Mouse (Mus musculus): ENCODE results near the gene Fndc3b.
"Not testable (repeated sequence)": the region's sequence is repeated elsewhere in the genome, so short reads cannot be mapped to it uniquely, and the experiment has no call there.

The Fndc3b gene

DNA sequence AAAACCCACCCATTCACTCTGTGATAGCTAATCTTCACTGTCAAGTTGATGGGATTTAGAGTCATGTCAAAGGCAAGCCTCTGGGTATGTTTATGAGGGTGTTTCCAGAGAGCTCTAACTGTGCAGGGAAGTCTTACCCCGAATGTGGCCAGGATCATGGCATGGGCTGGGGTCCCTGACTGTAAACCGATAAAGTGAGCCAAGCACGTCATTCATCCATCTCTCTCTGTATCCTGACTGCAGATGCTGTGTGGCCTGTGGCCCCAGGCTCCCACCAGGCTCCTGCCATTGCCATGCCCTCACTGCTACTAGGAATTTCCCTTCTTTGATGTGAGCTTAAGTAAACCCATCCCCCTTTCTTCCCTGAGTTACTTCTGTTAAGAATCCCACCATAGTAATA is 297.5 kb downstream of the Fndc3b start:
- DNase-seq (ENCODE audit: low spot score), result no peak

DNA sequence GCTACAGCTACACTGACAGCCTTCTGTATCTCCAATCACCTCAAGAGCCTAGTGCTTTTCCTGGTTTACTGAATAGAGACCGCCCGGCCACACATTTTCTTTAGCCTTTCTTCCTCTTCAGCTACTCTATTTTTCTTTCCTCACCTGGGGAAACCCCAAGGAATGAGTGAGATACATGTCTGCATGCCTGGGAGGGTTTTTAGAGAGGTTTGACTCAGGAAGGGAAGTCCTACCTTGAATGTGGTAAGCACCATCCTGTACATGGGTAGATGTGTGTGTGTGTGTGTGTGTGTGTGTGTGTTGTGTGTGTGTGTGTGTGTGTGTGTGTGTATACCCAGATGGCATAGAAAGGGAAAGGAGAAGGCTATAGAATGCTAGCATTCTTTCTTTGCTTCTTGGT is 299.8 kb downstream of the Fndc3b start:
- no peak for DNase-seq (ENCODE audit: low spot score)

DNA sequence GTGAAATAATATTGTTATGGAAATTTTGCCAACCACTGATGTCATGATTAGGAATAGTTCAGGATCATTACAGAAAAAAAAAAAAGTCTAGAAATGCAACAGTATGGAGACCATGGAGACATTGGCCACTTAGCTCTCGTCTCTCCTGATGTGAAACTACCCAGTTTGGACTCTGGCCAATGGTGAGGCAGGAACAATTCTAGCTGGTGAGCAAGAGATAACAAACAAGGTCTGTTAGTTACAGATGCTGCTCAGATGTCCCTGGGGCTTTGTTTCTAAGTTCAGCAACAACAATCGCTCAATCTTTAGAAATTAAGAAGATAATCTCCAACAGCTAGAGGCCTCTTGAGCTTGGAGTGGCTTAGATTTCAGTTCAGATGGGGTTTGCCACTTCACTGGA is 302.5 kb downstream of the Fndc3b start:
- no peak for DNase-seq (ENCODE audit: low spot score)

DNA sequence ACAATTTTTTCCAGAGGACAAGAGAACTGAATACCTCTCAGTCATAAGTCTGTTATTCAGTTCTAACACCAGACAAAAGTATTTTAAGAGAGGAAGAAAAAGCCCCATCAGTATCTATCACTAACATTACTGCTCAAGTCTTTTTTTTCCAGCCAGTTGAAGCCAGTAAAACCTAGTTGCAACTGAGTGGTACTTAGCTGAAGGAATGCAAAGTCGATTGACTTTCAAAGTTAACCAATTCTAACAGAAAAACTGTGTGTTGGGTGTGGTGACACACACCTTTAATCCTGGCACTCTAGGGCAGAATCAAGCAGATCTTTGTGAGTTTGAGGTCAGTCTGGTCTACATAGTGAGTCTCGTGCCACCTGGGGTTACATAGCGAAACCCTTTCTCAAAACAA is 304.7 kb downstream of the Fndc3b start:
- DNase-seq (ENCODE audit: low spot score), result no peak

DNA sequence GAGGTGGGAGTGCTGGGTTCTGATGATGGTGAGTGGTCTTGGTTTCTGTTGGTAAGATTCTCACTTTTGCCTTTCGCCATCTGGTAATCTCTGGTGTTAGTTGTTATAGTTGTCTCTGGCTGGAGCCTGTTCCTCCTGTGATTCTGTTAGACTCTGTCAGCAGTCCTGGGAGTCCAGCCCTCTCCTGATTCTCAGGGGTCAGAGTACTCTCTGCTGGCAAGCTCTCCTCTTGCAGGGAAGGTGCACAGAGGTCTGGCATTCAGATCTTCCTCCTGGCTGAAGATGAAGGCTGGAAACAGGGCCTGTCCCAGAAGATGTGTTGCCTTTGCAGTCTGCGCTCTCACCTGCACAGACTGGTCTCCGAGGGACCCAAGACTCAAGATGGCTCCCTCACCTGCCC is 310.1 kb downstream of the Fndc3b start:
- not testable (repeated sequence) for DNase-seq (ENCODE audit: low spot score)

DNA sequence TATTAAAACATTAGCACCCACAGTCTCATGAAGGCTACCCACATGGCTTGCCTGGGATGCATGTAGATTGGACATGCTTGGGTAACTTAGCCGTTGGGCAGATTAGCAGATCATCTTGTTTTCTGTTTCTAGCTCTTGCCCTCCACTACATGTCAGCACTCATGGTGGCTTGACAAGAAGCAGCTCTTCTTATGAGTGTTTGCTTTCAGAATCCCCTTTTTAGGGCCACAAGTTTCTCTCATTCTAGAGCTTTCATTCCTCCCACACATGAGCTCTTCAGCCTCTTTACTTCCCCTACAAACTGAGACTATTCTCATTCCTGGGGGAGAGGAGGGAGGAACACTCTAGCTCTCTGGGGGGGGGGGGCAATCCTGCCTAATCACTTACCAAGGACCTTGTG is 321.2 kb downstream of the Fndc3b start:
- DNase-seq (ENCODE audit: low spot score), result no peak

DNA sequence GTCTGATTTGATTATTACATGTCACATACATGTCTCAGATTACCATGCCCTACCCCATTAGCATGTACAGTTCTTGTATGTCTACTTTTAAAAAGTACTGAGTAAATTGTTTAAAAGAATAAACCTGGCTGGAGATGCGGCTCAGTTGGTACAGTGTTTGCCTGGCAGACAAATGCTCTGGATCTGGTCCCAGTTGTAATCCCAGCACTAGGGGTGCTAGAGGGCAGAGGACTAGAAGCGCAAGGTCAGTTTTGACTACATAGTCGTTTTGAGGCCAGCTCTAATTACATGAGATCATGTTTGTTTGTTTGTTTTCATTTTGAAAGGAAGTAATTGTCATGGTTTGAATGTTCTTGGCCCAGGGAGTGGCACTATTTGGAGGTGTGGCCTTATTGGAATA is 326.3 kb downstream of the Fndc3b start:
- DNase-seq (ENCODE audit: low spot score), result no peak

DNA sequence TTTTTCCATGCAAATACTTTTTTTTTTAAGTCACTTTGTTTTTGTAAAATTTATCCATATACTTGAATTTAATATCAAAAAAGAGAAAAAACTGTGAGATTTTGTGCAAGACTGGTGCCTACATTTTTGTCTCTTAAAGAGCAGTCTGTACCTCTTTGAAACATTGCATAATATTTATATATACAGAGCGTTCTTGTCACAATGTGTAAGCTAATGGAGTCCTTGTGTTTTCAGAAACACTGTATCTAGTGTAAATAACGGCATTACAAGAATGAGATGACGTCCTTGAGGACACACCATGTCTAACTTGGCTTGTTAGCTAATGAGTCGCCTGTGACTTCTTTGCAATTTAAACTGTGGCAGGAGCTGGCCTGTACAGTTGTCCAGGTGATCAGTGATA is 333.2 kb downstream of the Fndc3b start:
- DNase-seq (ENCODE audit: low spot score), result no peak

DNA sequence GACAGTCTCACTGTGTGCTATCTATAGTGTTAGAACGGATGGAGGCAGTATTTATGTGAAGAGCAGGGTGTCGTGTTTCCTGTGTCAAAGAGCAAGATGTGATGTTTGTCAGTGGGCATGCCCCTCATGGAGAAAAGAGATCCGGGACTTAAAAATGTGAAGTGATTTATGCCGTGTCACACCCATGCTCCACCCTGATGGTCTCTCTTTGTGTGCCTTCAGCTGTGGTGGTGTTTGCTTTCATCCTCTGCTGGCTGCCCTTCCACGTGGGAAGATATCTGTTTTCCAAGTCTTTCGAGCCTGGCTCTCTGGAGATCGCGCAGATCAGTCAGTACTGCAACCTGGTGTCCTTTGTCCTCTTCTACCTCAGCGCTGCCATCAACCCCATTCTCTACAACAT is 336.7 kb downstream of the Fndc3b start:
- no peak for DNase-seq (ENCODE audit: low spot score)

DNA sequence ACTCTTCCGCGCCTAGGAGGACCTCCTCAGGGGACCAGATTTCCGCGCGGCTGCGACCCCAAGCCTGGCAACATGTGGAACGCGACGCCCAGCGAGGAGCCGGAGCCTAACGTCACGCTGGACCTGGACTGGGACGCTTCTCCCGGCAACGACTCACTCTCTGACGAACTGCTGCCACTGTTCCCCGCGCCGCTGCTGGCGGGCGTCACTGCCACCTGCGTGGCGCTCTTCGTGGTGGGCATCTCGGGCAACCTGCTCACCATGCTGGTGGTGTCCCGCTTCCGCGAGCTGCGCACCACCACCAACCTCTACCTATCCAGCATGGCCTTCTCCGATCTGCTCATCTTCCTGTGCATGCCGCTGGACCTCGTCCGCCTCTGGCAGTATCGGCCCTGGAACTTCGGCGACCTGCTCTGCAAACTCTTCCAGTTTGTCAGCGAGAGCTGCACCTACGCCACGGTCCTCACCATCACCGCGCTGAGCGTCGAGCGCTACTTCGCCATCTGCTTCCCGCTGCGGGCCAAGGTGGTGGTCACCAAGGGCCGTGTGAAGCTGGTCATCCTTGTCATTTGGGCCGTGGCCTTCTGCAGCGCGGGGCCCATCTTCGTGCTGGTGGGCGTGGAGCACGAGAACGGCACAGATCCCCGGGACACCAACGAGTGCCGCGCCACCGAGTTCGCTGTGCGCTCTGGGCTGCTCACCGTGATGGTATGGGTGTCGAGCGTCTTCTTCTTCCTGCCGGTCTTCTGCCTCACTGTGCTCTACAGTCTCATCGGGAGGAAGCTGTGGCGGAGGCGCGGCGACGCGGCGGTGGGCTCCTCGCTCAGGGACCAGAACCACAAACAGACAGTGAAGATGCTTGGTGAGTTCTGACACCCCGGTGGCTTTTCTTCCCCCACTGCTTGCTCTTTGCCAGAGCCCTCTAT is 339.1 kb downstream of the Fndc3b start:
- DNase-seq (ENCODE audit: low spot score), result no peak

DNA sequence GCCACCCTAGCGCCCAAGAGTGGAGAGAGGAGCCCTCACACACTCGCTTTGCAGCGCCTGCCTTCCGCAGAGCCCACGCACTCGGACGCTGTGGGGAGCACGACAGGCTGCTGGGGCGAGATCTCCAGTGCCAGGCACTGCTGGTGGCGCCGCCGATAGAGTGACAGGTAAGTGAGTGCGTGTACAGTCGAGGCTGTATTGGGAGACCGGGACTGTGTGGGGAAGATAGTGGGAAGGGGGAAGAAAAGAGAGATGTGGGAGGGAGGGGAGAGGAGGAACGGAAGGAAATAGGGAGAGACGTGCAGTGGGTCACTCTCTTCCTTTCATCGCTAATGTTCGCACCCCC is 339.9 kb downstream of the Fndc3b start, which contains the start of gene Ghsr:
Gene Ghsr (plus strand): TSS at position 76 of the 346 bp plus-strand sequence.
- no peak for DNase-seq (ENCODE audit: low spot score)

DNA sequence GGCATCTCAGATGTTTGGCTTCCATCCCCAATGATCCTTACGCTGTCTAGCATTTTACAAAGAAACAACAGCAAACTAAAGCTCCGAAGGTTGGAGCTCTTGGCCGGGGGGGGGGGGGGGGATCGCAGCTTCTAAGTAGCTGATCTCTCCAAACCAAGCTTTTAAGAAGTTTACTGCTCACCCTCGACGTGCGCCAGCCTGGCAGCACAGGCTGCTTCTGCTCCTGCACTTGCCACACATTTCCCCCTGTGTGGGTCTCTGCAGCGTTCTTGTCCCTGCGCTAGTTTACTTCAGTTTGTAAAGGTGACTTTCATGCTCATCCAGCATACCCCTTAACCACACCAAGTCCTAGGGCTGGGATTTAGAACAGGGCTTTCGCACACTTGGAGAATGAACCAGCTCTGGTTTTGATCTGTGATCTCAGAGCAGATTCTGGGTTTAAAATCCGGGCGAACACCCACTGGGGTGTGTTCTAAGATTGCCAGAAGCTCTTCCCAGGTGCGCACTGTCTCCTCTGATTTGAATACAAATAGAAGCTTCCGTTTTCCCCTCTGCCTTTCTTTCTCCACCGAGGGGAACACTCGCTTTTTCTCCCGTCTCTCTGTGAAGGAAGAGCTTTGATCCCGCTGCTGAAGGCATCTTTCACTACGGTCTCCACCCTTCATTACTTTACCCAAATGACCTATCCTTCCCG is 340.4 kb downstream of the Fndc3b start:
- no peak for DNase-seq (ENCODE audit: low spot score)

DNA sequence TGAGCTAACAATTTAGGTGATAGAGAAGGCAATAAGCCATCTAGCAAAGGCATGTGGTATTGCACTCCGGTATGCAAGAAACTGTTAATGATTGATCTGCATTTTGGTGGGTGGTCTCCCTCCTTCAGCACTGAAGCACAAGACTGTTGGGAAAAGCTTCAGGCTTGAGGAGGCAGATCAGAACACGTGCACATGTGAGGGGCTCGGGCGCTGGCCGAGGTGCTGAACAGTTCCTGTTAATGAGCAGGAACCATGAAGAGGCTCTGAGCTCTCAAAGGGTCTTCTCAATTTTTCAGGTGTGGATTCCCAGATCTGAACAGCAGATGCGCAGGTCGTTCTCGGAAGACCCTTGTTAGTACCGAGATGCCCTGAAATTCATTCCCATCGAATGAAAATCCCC is 341.0 kb downstream of the Fndc3b start:
- DNase-seq (ENCODE audit: low spot score), result peak; percentile 28

Data from testis, postnatal 14 days (tissue).